Mouse (Mus musculus) lung, embryonic 14.5 days (tissue): ENCODE measurements around the gene Snx9. TPM values are rescaled to one million over a fixed set of nuclear protein-coding genes. Genes with fewer than 3 reads are reported as not detected.

ENCODE experiments used
- ATAC-seq: fragments of 200-750 bp; cut with Nextera tagmentation; 2 replicates; pipeline ENCODE4 v1.8.0; 2017; ENCODE audit warnings: mild to moderate bottlenecking, moderate TSS enrichment, moderate library complexity; ENCODE audit not compliant: insufficient read depth
- DNase-seq: peaks from one replicate; pipeline ENCODE4 v3.0.0-alpha.2; 2015
- H3K27ac ChIP-seq: fragments of 300-500 bp; sonication (generic); 2 replicates; pipeline ENCODE4 v1.5.1; 2014; ENCODE audit warnings: low read depth, mild to moderate bottlenecking, moderate library complexity
- H3K27me3 ChIP-seq: fragments of 300-500 bp; sonication (generic); 2 replicates; pipeline ENCODE4 v1.6.1; 2014; ENCODE audit warnings: low read length, control low read depth; ENCODE audit not compliant: insufficient read depth
- H3K36me3 ChIP-seq: fragments of 300-500 bp; sonication (generic); 2 replicates; pipeline ENCODE4 v1.6.1; 2014; ENCODE audit warnings: control low read depth; ENCODE audit not compliant: insufficient read depth
- H3K4me1 ChIP-seq: fragments of 300-500 bp; sonication (generic); 2 replicates; pipeline ENCODE4 v1.6.1; 2014; ENCODE audit warnings: antibody characterized with exemption, control low read depth; ENCODE audit not compliant: insufficient read depth
- H3K4me2 ChIP-seq: fragments of 300-500 bp; sonication (generic); 2 replicates; pipeline ENCODE4 v1.6.1; 2014; ENCODE audit warnings: mild to moderate bottlenecking
- H3K4me3 ChIP-seq: fragments of 300-500 bp; sonication (generic); 2 replicates; pipeline ENCODE4 v1.5.1; 2014; ENCODE audit warnings: low read depth, low read length
- H3K9ac ChIP-seq: fragments of 300-500 bp; sonication (generic); 2 replicates; pipeline ENCODE4 v1.6.1; 2014
- H3K9me3 ChIP-seq: fragments of 300-500 bp; sonication (generic); 2 replicates; pipeline ENCODE4 v1.6.1; 2016; ENCODE audit warnings: low read depth, low read length, control low read depth
- CTCF ChIP-seq: IDR thresholded peaks from 2 replicates; pipeline ENCODE4 v1.5.1; 2016; ENCODE audit warnings: antibody characterized with exemption, low read depth
- WGBS: fragments of 180-500 bp; shearing (Covaris S2); extraction: QIAGEN DNeasy Blood & Tissue Kit; methylation state at CpG from one replicate; pipeline ENCODE4 v1.1.7; 2014; 5-methylcytosine and 5-hydroxymethylcytosine counted together
- polyA plus RNA-seq: library from polyadenylated mRNA; unstranded; fragments of >200 nt; fragmentation: Nextera tagmentation; extraction: Ambion mirVana; gene quantifications from 2 replicates; pipeline ENCODE4 v1.2.1, GENCODE M21; 2014

The Snx9 gene
- polyA plus RNA-seq, 1 experiment from 2014 or later = 38.8 TPM

GRCm38 (mm10) chr17:5952455-5952854 is 111.3 kb downstream of the Snx9 start:
- WGBS = 68% methylated on average over 4 of the region's 4 CpGs
- no peaks in the 10 kb centered on the region for H3K36me3 ChIP-seq
- DNase-seq = no peak

GRCm38 (mm10) chr17:5956350-5957000 is 115.3 kb downstream of the Snx9 start:
- DNase-seq (no peak), ATAC-seq (no peak)
- 92% methylated on average over 2 of the region's 2 CpGs for WGBS
- H3K4me1 ChIP-seq = peaks cover 16% of the 10 kb centered on the region
- no peaks in the 10 kb centered on the region for H3K9me3 ChIP-seq
- no peaks in the 10 kb centered on the region for H3K36me3 ChIP-seq
- no peak overlapping the region for H3K4me3 ChIP-seq
- H3K27ac ChIP-seq = no peak overlapping the region
- no peaks in the 10 kb centered on the region for H3K27me3 ChIP-seq
- H3K9ac ChIP-seq = no peak overlapping the region
- no peak overlapping the region for H3K4me2 ChIP-seq
- no peak for TF ChIP-seq CTCF

More at GRCm38 (mm10) chr17:5952455-5952854, 111.3 kb downstream of the Snx9 start:
- no peak for ATAC-seq
- no peak overlapping the region for H3K4me2 ChIP-seq
- no peaks in the 10 kb centered on the region for H3K27me3 ChIP-seq
- H3K4me1 ChIP-seq = no peaks in the 10 kb centered on the region
- H3K4me3 ChIP-seq = no peak overlapping the region
- no peak overlapping the region for H3K27ac ChIP-seq
- TF ChIP-seq CTCF = no peak
- no peaks in the 10 kb centered on the region for H3K9me3 ChIP-seq
- H3K9ac ChIP-seq = no peak overlapping the region

GRCm38 (mm10) chr17:5957097-5957496 is 116.0 kb downstream of the Snx9 start:
- Histone ChIP-seq H3K27me3 (no peaks in the 10 kb centered on the region), H3K9me3 (no peaks in the 10 kb centered on the region), H3K4me1 (peaks cover 16% of the 10 kb centered on the region), H3K36me3 (no peaks in the 10 kb centered on the region), H3K4me3 (no peak overlapping the region), H3K27ac (no peak overlapping the region), H3K9ac (no peak overlapping the region), H3K4me2 (no peak overlapping the region)
- no peak for ATAC-seq
- TF ChIP-seq CTCF = no peak
- WGBS = 54% methylated on average over 3 of the region's 3 CpGs
- no peak for DNase-seq

- peaks cover 16% of the 10 kb centered on the region for H3K4me1 ChIP-seq
- H3K36me3 ChIP-seq = no peaks in the 10 kb centered on the region
- ATAC-seq (no peak), DNase-seq (no peak)
- TF ChIP-seq CTCF = no peak
- no peak overlapping the region for H3K4me2 ChIP-seq
- no peak overlapping the region for H3K27ac ChIP-seq
- H3K4me3 ChIP-seq = no peak overlapping the region
- 86% methylated on average over 5 of the region's 5 CpGs for WGBS
- H3K9ac ChIP-seq = no peak overlapping the region
- H3K9me3 ChIP-seq = no peaks in the 10 kb centered on the region
- no peaks in the 10 kb centered on the region for H3K27me3 ChIP-seq
These were observed 117.1 kb downstream of the Snx9 start for GRCm38 (mm10) chr17:5958229-5958628.

GRCm38 (mm10) chr17:5958636-5959035 is 117.5 kb downstream of the Snx9 start:
- no peak for ATAC-seq
- Histone ChIP-seq H3K4me2 (peak overlapping the region; percentile 39; the same call in 1 of the 2 replicates), H3K9me3 (no peaks in the 10 kb centered on the region), H3K4me3 (no peak overlapping the region), H3K27me3 (no peaks in the 10 kb centered on the region), H3K4me1 (peaks cover 16% of the 10 kb centered on the region), H3K27ac (peak overlapping the region; percentile 80; the same call in 1 of the 2 replicates), H3K36me3 (no peaks in the 10 kb centered on the region), H3K9ac (no peak overlapping the region)
- 72% methylated on average over 10 of the region's 10 CpGs for WGBS
- TF ChIP-seq CTCF = no peak
- DNase-seq = no peak

GRCm38 (mm10) chr17:5959096-5959495 is 118.0 kb downstream of the Snx9 start:
- Histone ChIP-seq H3K9ac (no peak overlapping the region), H3K4me3 (no peak overlapping the region), H3K9me3 (no peaks in the 10 kb centered on the region), H3K4me2 (peak overlapping the region; percentile 39), H3K4me1 (peaks cover 16% of the 10 kb centered on the region), H3K36me3 (no peaks in the 10 kb centered on the region), H3K27ac (peak overlapping the region; percentile 80; the same call in 1 of the 2 replicates), H3K27me3 (no peaks in the 10 kb centered on the region)
- 52% methylated on average over 7 of the region's 7 CpGs for WGBS
- no peak for TF ChIP-seq CTCF
- peak; percentile 65; the same call in 1 of the 2 replicates for ATAC-seq
- peak; percentile 40 for DNase-seq

GRCm38 (mm10) chr17:5959802-5960201 is 118.7 kb downstream of the Snx9 start:
- H3K4me1 ChIP-seq = peaks cover 16% of the 10 kb centered on the region
- no peak for TF ChIP-seq CTCF
- WGBS = 28% methylated on average over 9 of the region's 9 CpGs
- ATAC-seq (peak; percentile 45; the same call in 1 of the 2 replicates), DNase-seq (peak; percentile 59)
- no peaks in the 10 kb centered on the region for H3K9me3 ChIP-seq
- H3K27me3 ChIP-seq = no peaks in the 10 kb centered on the region
- no peaks in the 10 kb centered on the region for H3K36me3 ChIP-seq
- peak overlapping the region; percentile 25; the same call in 1 of the 2 replicates for H3K4me2 ChIP-seq
- peak overlapping the region; percentile 13; the same call in 1 of the 2 replicates for H3K9ac ChIP-seq
- no peak overlapping the region for H3K4me3 ChIP-seq
- peak overlapping the region; percentile 80 for H3K27ac ChIP-seq
